Mouse (Mus musculus) spleen, embryonic (tissue): ENCODE measurements around the gene Ctnna3.

Experiments
- CTCF ChIA-PET: fragments of 350-600 bp; sonication (Branson Sonifier 250); formaldehyde crosslinking; loops from one replicate; lab custom pipeline; 2022; lab: Charles Lee

Ctnna3 gene

GRCm38 (mm10) chr10:63480066-63480465 is 50.2 kb downstream of the Ctnna3 start:
- CTCF ChIA-PET, result no interaction called here

- CTCF ChIA-PET, result no interaction called here
Observed at GRCm38 (mm10) chr10:63488346-63488745, 58.4 kb downstream of the Ctnna3 start.

GRCm38 (mm10) chr10:63523956-63524355 is 94.1 kb downstream of the Ctnna3 start:
- CTCF ChIA-PET, result no interaction called here

GRCm38 (mm10) chr10:63526027-63526426 is 96.1 kb downstream of the Ctnna3 start:
- CTCF ChIA-PET, result no interaction called here

GRCm38 (mm10) chr10:63532381-63532780 is 102.5 kb downstream of the Ctnna3 start:
- CTCF ChIA-PET, result no interaction called here

GRCm38 (mm10) chr10:63541754-63542153 is 111.9 kb downstream of the Ctnna3 start:
- CTCF ChIA-PET, result no interaction called here

GRCm38 (mm10) chr10:63542493-63542892 is 112.6 kb downstream of the Ctnna3 start:
- CTCF ChIA-PET, result no interaction called here

- CTCF ChIA-PET, result interaction anchor here (0.7 kb wide), 1 partner anchor 59 kb away, joined by 4 read pairs; no protein-coding TSS in a partner anchor
Observed at GRCm38 (mm10) chr10:63566691-63567090, 136.8 kb downstream of the Ctnna3 start.

- CTCF ChIA-PET, result no interaction called here
Observed at GRCm38 (mm10) chr10:63571561-63571960, 141.7 kb downstream of the Ctnna3 start.

- CTCF ChIA-PET, result no interaction called here
Observed at GRCm38 (mm10) chr10:63572866-63573265, 143.0 kb downstream of the Ctnna3 start.

GRCm38 (mm10) chr10:63574100-63574609 is 144.3 kb downstream of the Ctnna3 start:
- CTCF ChIA-PET, result no interaction called here

GRCm38 (mm10) chr10:63582608-63583007 is 152.7 kb downstream of the Ctnna3 start:
- CTCF ChIA-PET, result interaction anchor here (0.5 kb wide), 1 partner anchor 51 kb away, joined by 7 read pairs; no protein-coding TSS in a partner anchor

- CTCF ChIA-PET, result no interaction called here
Observed at GRCm38 (mm10) chr10:63583798-63584374, 154.0 kb downstream of the Ctnna3 start.

- CTCF ChIA-PET, result no interaction called here
Observed at GRCm38 (mm10) chr10:63599417-63599816, 169.5 kb downstream of the Ctnna3 start.

- CTCF ChIA-PET, result no interaction called here
Observed at GRCm38 (mm10) chr10:63601206-63601605, 171.3 kb downstream of the Ctnna3 start.

GRCm38 (mm10) chr10:63628546-63628945 is 198.6 kb downstream of the Ctnna3 start:
- CTCF ChIA-PET, result no interaction called here

- CTCF ChIA-PET, result interaction anchor here (0.6 kb wide), 1 partner anchor 52 kb away, joined by 7 read pairs; no protein-coding TSS in a partner anchor
Observed at GRCm38 (mm10) chr10:63633915-63634314, 204.0 kb downstream of the Ctnna3 start.

GRCm38 (mm10) chr10:63637987-63638386 is 208.1 kb downstream of the Ctnna3 start:
- CTCF ChIA-PET, result no interaction called here

- CTCF ChIA-PET, result no interaction called here
Observed at GRCm38 (mm10) chr10:63647300-63647699, 217.4 kb downstream of the Ctnna3 start.

- CTCF ChIA-PET, result no interaction called here
Observed at GRCm38 (mm10) chr10:63650307-63650706, 220.4 kb downstream of the Ctnna3 start.

GRCm38 (mm10) chr10:63652887-63653286 is 223.0 kb downstream of the Ctnna3 start:
- CTCF ChIA-PET, result no interaction called here

- CTCF ChIA-PET, result no interaction called here
Observed at GRCm38 (mm10) chr10:63653571-63653970, 223.7 kb downstream of the Ctnna3 start.

GRCm38 (mm10) chr10:63654560-63654959 is 224.7 kb downstream of the Ctnna3 start:
- CTCF ChIA-PET, result no interaction called here

GRCm38 (mm10) chr10:63676343-63676742 is 246.4 kb downstream of the Ctnna3 start:
- CTCF ChIA-PET, result no interaction called here
